Mouse (Mus musculus) lung, postnatal 0 days (tissue): ENCODE data around the gene E2f6. TPM values are rescaled to one million over a fixed set of nuclear protein-coding genes. Genes with fewer than 3 reads are reported as not detected.

Experiments used
- ATAC-seq: fragments of 200-750 bp; cut with Nextera tagmentation; 2 replicates; pipeline ENCODE4 v1.8.0; 2017; ENCODE audit warnings: moderate library complexity
- DNase-seq: peaks from one replicate; pipeline ENCODE4 v3.0.0-alpha.2; 2016; ENCODE audit warnings: low spot score
- H3K27ac ChIP-seq: fragments of 300-500 bp; sonication (generic); 2 replicates; pipeline ENCODE4 v1.5.1; 2014; ENCODE audit warnings: antibody characterized with exemption, mild to moderate bottlenecking, low read length, mixed read lengths
- H3K27me3 ChIP-seq: fragments of 300-500 bp; sonication (generic); replicated peaks from 2 replicates; pipeline ENCODE4 v1.6.1; 2014; ENCODE audit warnings: low read length, mixed read lengths; ENCODE audit not compliant: insufficient read depth
- H3K36me3 ChIP-seq: fragments of 300-500 bp; sonication (generic); 2 replicates; pipeline ENCODE4 v1.6.1; 2014; ENCODE audit warnings: low read length, mixed read lengths; ENCODE audit not compliant: insufficient read depth
- H3K4me1 ChIP-seq: fragments of 300-500 bp; sonication (generic); 2 replicates; pipeline ENCODE4 v1.6.1; 2014; ENCODE audit warnings: antibody characterized with exemption, low read depth, low read length, mixed read lengths; ENCODE audit not compliant: insufficient read depth
- H3K4me2 ChIP-seq: fragments of 300-500 bp; sonication (generic); replicated peaks from 2 replicates; pipeline ENCODE4 v1.6.1; 2014; ENCODE audit warnings: low read depth, mild to moderate bottlenecking, low read length, moderate library complexity, mixed read lengths
- H3K4me3 ChIP-seq: fragments of 300-500 bp; sonication (generic); 2 replicates; pipeline ENCODE4 v1.5.1; 2014; ENCODE audit warnings: low read depth, low read length
- H3K9ac ChIP-seq: fragments of 300-500 bp; sonication (generic); replicated peaks from 2 replicates; pipeline ENCODE4 v1.6.1; 2014; ENCODE audit warnings: low read depth, mild to moderate bottlenecking
- H3K9me3 ChIP-seq: fragments of 300-500 bp; sonication (generic); 2 replicates; pipeline ENCODE4 v1.6.1; 2016; ENCODE audit warnings: low read length, mixed read lengths
- CTCF ChIP-seq: IDR thresholded peaks from 2 replicates; pipeline ENCODE4 v1.5.1; 2016; ENCODE audit warnings: antibody characterized with exemption, mild to moderate bottlenecking
- EP300 ChIP-seq: IDR thresholded peaks from 2 replicates; pipeline ENCODE4 v1.6.1; 2016; ENCODE audit warnings: antibody characterized with exemption, mild to moderate bottlenecking, control low read depth
- WGBS: fragments of 180-500 bp; shearing (Covaris S2); extraction: QIAGEN DNeasy Blood & Tissue Kit; methylation state at CpG from one replicate; pipeline ENCODE4 v1.1.7; 2014; 5-methylcytosine and 5-hydroxymethylcytosine counted together
- polyA plus RNA-seq: library from polyadenylated mRNA; unstranded; fragments of >200 nt; fragmentation: Nextera tagmentation; extraction: Ambion mirVana; gene quantifications from 2 replicates; pipeline ENCODE4 v1.2.1, GENCODE M21; 2015

The E2f6 gene
- polyA plus RNA-seq, 1 experiment from 2014 or later: 11.1 TPM

DNA sequence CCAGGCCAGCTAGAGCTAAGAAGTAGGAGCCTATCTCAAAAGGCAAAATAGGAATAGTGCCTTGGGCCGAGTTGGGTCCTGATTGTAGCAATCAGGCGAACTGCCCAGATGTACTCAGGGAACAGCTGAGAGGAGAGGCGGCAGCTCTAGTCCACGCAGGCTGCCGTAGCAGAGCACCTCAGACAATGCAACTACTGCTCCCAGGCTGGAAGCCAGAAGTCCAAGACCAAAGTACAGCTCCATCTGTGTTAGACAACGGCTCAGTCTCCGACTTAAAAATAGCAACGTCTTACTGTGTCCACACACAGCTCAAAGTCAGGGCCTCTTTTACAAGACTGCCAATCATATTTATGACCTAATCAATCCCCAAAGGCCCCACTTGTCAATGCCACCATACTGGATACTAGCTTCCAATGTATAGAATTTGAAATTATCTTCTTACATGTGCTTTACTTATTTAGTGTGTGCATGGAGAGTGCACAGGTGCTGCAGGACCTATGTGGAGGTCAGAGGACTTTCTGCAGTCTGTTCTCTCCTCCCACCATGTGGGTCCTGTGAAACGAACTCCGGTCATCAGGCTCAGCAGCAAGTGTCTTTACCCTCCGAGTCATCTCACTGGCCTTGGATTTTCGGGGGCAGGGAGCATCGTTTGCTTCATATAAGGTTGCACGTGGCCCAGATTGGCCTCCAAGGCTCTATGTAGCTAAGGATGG lies 29.6 kb upstream of the E2f6 start:
- no peak for ATAC-seq
- no peak overlapping the region for H3K9ac ChIP-seq

DNA sequence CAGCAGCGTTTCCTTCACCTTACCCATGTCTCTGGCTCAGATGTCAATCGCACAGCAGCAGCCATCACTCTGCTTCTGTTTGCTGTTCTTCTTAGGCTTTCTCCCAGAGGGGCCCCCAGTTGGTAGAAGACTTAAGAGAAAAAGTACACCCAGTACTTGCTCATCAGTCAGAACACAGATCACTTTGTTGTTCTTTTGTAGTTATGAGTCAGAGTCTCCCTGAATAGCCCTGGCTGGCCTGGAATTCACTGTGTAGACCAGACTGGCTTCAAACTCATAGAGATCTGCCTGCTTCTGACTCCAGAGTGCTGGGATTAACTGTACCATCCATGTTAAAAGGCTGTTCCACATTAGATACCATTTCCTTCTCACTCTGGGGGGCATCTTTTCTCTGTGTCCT lies 22.2 kb upstream of the E2f6 start:
- H3K4me3 ChIP-seq: no peak overlapping the region
- H3K9me3 ChIP-seq: no peaks in the 10 kb centered on the region
- H3K9ac ChIP-seq: no peak overlapping the region
- no peak for TF ChIP-seq CTCF
- TF ChIP-seq EP300: no peak
- no peak for ATAC-seq
- WGBS: 61% methylated on average over 2 of the region's 2 CpGs
- no peak overlapping the region for H3K27ac ChIP-seq
- H3K27me3 ChIP-seq: no peaks in the 10 kb centered on the region
- DNase-seq: no peak
- no peaks in the 10 kb centered on the region for H3K4me1 ChIP-seq
- no peak overlapping the region for H3K4me2 ChIP-seq
- no peaks in the 10 kb centered on the region for H3K36me3 ChIP-seq

More for the DNA sequence above, 29.6 kb upstream of the E2f6 start:
- Histone ChIP-seq H3K4me2 (no peak overlapping the region), H3K4me1 (no peaks in the 10 kb centered on the region), H3K9me3 (no peaks in the 10 kb centered on the region), H3K27ac (no peak overlapping the region), H3K27me3 (no peaks in the 10 kb centered on the region), H3K36me3 (no peaks in the 10 kb centered on the region), H3K4me3 (no peak overlapping the region)
- no peak for DNase-seq
- WGBS: 75% methylated on average over 14 of the region's 14 CpGs
- TF ChIP-seq EP300 (no peak), CTCF (no peak)

- H3K4me2 ChIP-seq: no peak overlapping the region
- ATAC-seq: no peak
- no peak overlapping the region for H3K9ac ChIP-seq
- no peaks in the 10 kb centered on the region for H3K27me3 ChIP-seq
- no peak overlapping the region for H3K27ac ChIP-seq
- no peak overlapping the region for H3K4me3 ChIP-seq
- H3K36me3 ChIP-seq: no peaks in the 10 kb centered on the region
- 55% methylated on average over 1 of the region's 1 CpGs for WGBS
- H3K4me1 ChIP-seq: no peaks in the 10 kb centered on the region
- DNase-seq: no peak
- H3K9me3 ChIP-seq: no peaks in the 10 kb centered on the region
- no peak for TF ChIP-seq CTCF
- TF ChIP-seq EP300: no peak
Observed at GRCm38 (mm10) chr12:16789199-16789598, 21.6 kb upstream of the E2f6 start.

DNA sequence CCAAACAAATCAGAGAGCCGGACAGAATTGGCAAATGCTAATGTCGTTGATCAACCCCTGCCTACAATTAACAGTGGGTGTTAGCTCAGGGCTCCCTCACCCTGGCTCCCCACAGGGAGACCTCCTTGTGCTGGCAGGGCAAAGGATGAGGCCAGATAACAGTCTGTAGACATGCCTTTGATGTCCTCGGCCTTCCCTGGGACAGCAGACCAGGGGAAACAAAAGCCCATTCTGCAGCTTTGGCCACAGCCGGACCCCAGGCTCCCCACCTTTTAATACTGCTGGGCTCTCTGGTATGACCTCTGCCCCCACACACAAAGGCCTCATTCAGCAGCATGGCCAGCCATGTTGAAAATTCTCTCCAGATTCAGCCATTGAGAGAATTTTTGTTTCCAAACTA lies 21.0 kb upstream of the E2f6 start:
- TF ChIP-seq EP300 (no peak), CTCF (no peak)
- no peak for DNase-seq
- H3K27ac ChIP-seq: no peak overlapping the region
- no peak overlapping the region for H3K4me2 ChIP-seq
- no peaks in the 10 kb centered on the region for H3K4me1 ChIP-seq
- no peaks in the 10 kb centered on the region for H3K9me3 ChIP-seq
- H3K27me3 ChIP-seq: no peaks in the 10 kb centered on the region
- H3K4me3 ChIP-seq: no peak overlapping the region
- WGBS: 31% methylated on average over 4 of the region's 4 CpGs
- H3K9ac ChIP-seq: no peak overlapping the region
- no peaks in the 10 kb centered on the region for H3K36me3 ChIP-seq
- ATAC-seq: no peak

DNA sequence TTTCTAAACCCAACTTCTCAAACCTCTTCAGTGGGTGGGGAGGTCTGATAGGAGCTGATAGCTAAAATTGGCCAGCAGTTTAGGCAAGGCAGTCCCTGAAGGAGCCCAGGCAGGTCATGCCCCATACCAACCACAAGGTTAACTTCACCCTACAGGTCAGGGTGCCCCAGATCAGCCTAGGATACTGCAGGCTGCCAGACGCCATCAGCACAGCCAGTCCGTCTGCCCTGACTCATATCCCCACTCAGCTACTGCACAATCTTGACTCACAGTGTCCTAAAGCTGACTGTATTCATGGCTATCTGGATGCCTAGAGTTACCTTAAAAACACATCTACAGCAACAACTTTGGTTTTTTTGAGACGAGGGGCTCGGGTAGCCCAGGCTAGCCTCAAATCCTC lies 20.3 kb upstream of the E2f6 start:
- no peak for ATAC-seq
- no peak for DNase-seq
- H3K9me3 ChIP-seq: no peaks in the 10 kb centered on the region
- H3K27me3 ChIP-seq: no peaks in the 10 kb centered on the region
- no peak overlapping the region for H3K9ac ChIP-seq
- H3K4me1 ChIP-seq: no peaks in the 10 kb centered on the region
- TF ChIP-seq CTCF: no peak
- TF ChIP-seq EP300: no peak
- no peak overlapping the region for H3K27ac ChIP-seq
- no peak overlapping the region for H3K4me2 ChIP-seq
- 69% methylated on average over 4 of the region's 4 CpGs for WGBS
- no peaks in the 10 kb centered on the region for H3K36me3 ChIP-seq
- H3K4me3 ChIP-seq: no peak overlapping the region

GRCm38 (mm10) chr12:16793371-16793770 lies 17.4 kb upstream of the E2f6 start:
- H3K4me1 ChIP-seq: no peaks in the 10 kb centered on the region
- DNase-seq (no peak), ATAC-seq (no peak)
- no peak for TF ChIP-seq EP300
- TF ChIP-seq CTCF: no peak
- no peak overlapping the region for H3K4me2 ChIP-seq
- no peaks in the 10 kb centered on the region for H3K27me3 ChIP-seq
- H3K36me3 ChIP-seq: no peaks in the 10 kb centered on the region
- no peak overlapping the region for H3K27ac ChIP-seq
- no peak overlapping the region for H3K4me3 ChIP-seq
- 82% methylated on average over 3 of the region's 4 CpGs for WGBS
- H3K9me3 ChIP-seq: no peaks in the 10 kb centered on the region
- no peak overlapping the region for H3K9ac ChIP-seq
